Mouse (Mus musculus) liver, embryonic 13.5 days (tissue): ENCODE measurements around the gene Pde4c. TPM values are rescaled to one million over a fixed set of nuclear protein-coding genes. Genes with fewer than 3 reads are reported as not detected.

ENCODE experiments used
- ATAC-seq: fragments of 200-750 bp; cut with Nextera tagmentation; 2 replicates; pipeline ENCODE4 v1.8.0; 2017; ENCODE audit warnings: low read depth, mild to moderate bottlenecking, moderate number of reproducible peaks, moderate library complexity
- DNase-seq: peaks from one replicate; pipeline ENCODE4 v3.0.0; 2022
- H3K27ac ChIP-seq: fragments of 300-500 bp; sonication (generic); 2 replicates; pipeline ENCODE4 v1.5.1; 2015; ENCODE audit warnings: moderate library complexity, mild to moderate bottlenecking, inconsistent platforms
- H3K27me3 ChIP-seq: fragments of 300-500 bp; sonication (generic); 2 replicates; pipeline ENCODE4 v1.6.1; 2015; ENCODE audit warnings: mild to moderate bottlenecking, inconsistent platforms
- H3K36me3 ChIP-seq: fragments of 300-500 bp; sonication (generic); 2 replicates; pipeline ENCODE4 v1.6.1; 2015; ENCODE audit warnings: mild to moderate bottlenecking, inconsistent platforms
- H3K4me1 ChIP-seq: fragments of 300-500 bp; sonication (generic); replicated peaks from 2 replicates; pipeline ENCODE4 v1.6.1; 2015; ENCODE audit warnings: inconsistent platforms
- H3K4me2 ChIP-seq: fragments of 300-500 bp; sonication (generic); 2 replicates; pipeline ENCODE4 v1.6.1; 2015; ENCODE audit warnings: inconsistent platforms, mild to moderate bottlenecking, moderate library complexity
- H3K4me3 ChIP-seq: fragments of 300-500 bp; sonication (generic); replicated peaks from 2 replicates; pipeline ENCODE4 v1.5.1; 2015; ENCODE audit warnings: mild to moderate bottlenecking, inconsistent platforms
- H3K9ac ChIP-seq: fragments of 300-500 bp; sonication (generic); 2 replicates; pipeline ENCODE4 v1.6.1; 2015; ENCODE audit warnings: mild to moderate bottlenecking, inconsistent platforms
- H3K9me3 ChIP-seq: fragments of 300-500 bp; sonication (generic); replicated peaks from 2 replicates; pipeline ENCODE4 v1.6.1; 2016; ENCODE audit warnings: inconsistent platforms
- WGBS: fragments of 180-500 bp; shearing (Covaris S2); methylation state at CpG from one replicate; pipeline ENCODE4 v1.1.7; 2015; ENCODE audit not compliant: insufficient replicate concordance; 5-methylcytosine and 5-hydroxymethylcytosine counted together
- polyA plus RNA-seq: library from polyadenylated mRNA; unstranded; fragments of >200 nt; fragmentation: Nextera tagmentation; extraction: Ambion mirVana; gene quantifications from 2 replicates; pipeline ENCODE4 v1.2.1, GENCODE M21; 2015

The Pde4c gene
- polyA plus RNA-seq, 1 experiment from 2014 or later, result 0.40 TPM

DNA sequence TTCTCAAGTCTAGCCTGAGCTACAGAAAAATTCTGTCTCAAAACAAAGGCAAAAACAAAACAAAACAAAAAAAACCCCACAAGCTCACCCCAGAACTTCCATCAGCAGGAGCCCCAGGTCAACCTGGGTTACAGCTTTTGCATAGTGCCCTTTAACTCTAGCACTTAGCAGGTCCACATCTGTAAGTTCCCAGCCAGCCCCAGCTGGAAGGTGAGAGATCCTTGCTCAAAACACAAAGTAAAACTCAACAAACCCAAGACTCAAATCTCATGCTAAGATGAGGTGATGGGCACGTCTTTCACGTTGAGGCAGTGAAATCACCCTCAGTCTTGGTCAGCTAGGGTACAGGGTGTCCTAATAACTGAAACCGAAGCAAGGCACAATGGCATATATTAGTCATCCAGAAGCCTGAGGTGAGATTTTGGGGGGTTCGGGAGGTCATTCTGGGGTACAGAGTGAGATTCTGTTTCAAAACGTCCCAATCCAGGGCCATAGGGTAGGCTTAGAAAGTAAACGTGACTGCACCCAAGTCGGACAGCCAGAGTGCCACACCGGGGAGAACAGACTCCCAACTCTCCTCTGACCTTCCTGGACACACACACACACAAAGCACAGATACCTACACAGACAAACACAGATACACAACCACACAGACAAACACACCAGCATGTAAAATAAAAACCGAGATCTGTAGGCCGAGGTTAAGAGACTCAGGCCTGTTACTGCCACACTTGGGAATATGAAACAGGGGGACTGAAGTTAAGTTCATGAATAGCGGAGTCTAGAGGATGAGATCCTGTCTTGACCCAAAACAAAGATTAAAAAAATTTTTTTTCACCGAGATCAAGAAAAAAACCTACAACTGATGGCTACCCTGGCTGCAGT is 25.9 kb upstream of the Pde4c start:
- H3K4me1 ChIP-seq, result peaks cover 72% of the 10 kb centered on the region
- 62% methylated on average over 12 of the region's 12 CpGs for WGBS
- H3K27me3 ChIP-seq, result no peaks in the 10 kb centered on the region
- H3K27ac ChIP-seq, result peak overlapping the region; percentile 91
- H3K9ac ChIP-seq, result peak overlapping the region; percentile 79
- H3K4me3 ChIP-seq, result peak overlapping the region; percentile 61
- ATAC-seq (no peak), DNase-seq (no peak)
- H3K9me3 ChIP-seq, result no peaks in the 10 kb centered on the region
- no peaks in the 10 kb centered on the region for H3K36me3 ChIP-seq
- H3K4me2 ChIP-seq, result peak overlapping the region; percentile 72

DNA sequence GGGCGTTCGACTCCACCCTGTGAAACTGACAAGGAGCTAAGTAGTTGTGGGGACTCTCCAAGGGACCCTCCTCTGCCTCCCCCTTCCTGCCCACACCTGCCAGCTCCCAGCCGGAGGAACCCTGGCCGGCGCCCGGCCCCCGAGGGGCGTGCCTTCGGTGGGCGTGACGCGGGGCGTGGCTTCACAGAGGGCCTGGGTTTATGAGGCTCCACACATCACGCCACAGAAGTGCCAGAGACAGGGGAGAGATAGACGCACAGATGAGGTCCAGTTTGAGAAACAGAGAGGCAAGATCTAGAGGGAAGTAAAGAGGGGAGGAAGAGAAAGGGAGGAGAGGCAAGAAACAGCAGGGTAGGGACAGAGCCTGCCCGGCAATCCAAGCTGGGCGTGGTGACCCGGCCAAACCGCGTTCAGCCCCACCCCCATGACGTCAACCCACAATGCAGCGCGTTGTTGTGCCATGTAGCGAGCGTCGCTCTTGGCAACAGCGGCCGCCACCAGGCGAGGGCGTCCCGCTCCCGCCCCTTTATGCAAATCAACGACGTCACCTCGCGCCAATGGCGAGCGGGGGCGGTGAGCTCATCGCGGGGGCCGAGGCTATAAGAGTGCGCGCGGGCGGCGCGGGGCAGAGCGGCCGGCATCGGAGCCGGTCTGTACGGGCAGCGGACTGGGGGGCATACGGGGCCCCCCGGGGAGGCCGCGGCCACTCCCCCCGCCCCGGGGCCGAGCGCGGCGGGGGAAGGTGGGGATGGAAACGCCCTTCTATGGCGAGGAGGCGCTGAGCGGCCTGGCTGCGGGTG is 25.0 kb upstream of the Pde4c start, which contains the start of gene Jund:
Gene Jund, plus strand, starts transcription at position 640 of the 800 bp plus-strand sequence.
- Histone ChIP-seq H3K27me3 (no peaks in the 10 kb centered on the region), H3K4me2 (peak within 1 kb of the TSS; percentile 98), H3K36me3 (no peaks in the 10 kb centered on the region), H3K4me1 (peaks cover 68% of the 10 kb centered on the region), H3K27ac (peak within 1 kb of the TSS; percentile 97), H3K9ac (peak within 1 kb of the TSS; percentile 99), H3K4me3 (peak within 1 kb of the TSS; percentile 93), H3K9me3 (no peaks in the 10 kb centered on the region)
- WGBS, result 1% methylated on average over 58 of the region's 69 CpGs
- ATAC-seq (peak; percentile 83), DNase-seq (peak; percentile 98)

DNA sequence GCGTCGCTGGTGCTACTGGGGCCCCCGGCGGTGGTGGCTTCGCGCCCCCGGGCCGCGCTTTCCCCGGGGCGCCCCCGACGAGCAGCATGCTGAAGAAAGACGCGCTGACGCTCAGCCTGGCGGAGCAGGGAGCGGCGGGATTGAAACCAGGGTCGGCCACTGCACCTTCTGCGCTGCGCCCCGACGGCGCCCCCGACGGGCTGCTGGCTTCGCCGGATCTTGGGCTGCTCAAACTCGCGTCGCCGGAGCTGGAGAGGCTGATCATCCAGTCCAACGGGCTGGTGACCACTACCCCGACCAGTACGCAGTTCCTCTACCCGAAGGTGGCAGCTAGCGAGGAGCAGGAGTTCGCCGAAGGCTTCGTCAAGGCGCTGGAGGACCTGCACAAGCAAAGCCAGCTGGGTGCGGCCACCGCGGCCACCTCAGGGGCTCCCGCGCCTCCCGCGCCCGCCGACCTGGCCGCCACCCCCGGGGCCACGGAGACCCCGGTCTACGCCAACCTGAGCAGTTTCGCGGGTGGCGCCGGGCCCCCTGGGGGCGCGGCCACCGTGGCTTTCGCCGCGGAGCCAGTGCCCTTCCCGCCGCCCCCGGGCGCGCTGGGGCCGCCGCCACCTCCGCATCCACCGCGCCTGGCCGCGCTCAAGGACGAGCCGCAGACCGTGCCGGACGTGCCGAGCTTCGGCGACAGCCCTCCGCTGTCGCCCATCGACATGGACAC is 24.2 kb upstream of the Pde4c start:
- Histone ChIP-seq H3K27me3 (no peaks in the 10 kb centered on the region), H3K4me3 (peak overlapping the region; percentile 93), H3K36me3 (no peaks in the 10 kb centered on the region), H3K9ac (peak overlapping the region; percentile 99), H3K4me1 (peaks cover 61% of the 10 kb centered on the region), H3K4me2 (peak overlapping the region; percentile 98), H3K27ac (peak overlapping the region; percentile 97), H3K9me3 (no peaks in the 10 kb centered on the region)
- ATAC-seq (peak; percentile 13), DNase-seq (peak; percentile 63)
- WGBS, result under 1% methylated on average over 89 of the region's 89 CpGs

DNA sequence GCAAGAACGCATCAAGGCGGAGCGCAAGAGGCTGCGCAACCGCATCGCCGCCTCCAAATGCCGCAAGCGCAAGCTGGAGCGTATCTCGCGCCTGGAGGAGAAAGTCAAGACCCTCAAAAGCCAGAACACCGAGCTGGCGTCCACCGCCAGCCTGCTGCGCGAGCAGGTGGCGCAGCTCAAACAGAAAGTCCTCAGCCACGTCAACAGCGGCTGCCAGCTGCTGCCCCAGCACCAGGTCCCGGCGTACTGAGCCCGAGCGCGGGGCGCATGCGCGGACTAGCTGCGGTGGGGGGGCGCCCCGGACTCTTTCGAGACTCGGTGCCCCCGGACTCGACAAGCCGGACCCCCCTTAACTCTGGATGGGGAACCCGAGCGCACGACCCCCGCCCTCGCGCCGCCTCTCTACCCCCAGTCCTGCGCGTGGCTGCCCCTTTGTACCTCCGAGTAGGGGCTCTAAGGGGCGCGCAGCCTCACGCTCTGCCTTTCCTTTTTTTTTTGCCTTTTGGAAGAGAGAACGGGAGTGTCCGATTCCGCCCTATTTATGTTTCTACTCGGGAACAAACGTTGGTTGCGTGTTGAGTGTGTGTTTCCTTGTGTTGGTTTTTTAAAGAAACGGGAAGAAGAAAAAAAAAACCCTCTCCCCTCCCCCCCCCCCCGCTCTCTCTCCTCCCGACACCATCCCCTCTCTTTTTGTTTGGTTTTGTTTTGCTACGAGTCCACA is 23.5 kb upstream of the Pde4c start:
- DNase-seq, result peak; percentile 70
- 2% methylated on average over 59 of the region's 59 CpGs for WGBS
- peaks cover 56% of the 10 kb centered on the region for H3K4me1 ChIP-seq

DNA sequence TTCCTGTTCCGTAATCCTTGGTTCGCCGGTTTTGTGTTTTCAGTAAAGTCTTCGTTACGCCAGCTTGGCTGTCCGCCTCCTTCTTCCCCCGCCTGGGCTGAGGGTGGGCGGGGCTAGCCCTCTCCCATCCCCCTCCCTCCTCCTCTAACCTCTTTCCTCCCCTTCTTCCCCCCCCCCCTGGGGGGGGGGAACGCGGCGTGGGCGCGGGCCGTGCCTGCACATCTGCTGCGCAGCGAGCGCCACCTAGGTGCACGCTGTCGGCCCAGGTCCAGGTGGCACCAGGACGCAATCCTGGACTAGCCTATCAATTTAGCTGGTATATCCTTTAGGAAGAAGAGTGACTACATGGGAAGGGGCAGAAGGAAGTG is 23.0 kb upstream of the Pde4c start:
- peak overlapping the region; percentile 99 for H3K9ac ChIP-seq
- ATAC-seq, result peak; percentile 7; the same call in 1 of the 2 replicates
- no peaks in the 10 kb centered on the region for H3K9me3 ChIP-seq
- H3K4me2 ChIP-seq, result peak overlapping the region; percentile 98
- H3K4me1 ChIP-seq, result peaks cover 50% of the 10 kb centered on the region
- H3K27me3 ChIP-seq, result no peaks in the 10 kb centered on the region
- DNase-seq, result peak; percentile 80
- no peaks in the 10 kb centered on the region for H3K36me3 ChIP-seq
- under 1% methylated on average over 20 of the region's 20 CpGs for WGBS
- H3K27ac ChIP-seq, result peak overlapping the region; percentile 97
- H3K4me3 ChIP-seq, result peak overlapping the region; percentile 93

More for the DNA sequence above, 23.5 kb upstream of the Pde4c start:
- Histone ChIP-seq H3K4me2 (peak overlapping the region; percentile 98), H3K4me3 (peak overlapping the region; percentile 93), H3K27ac (peak overlapping the region; percentile 97), H3K9ac (peak overlapping the region; percentile 99), H3K36me3 (no peaks in the 10 kb centered on the region), H3K27me3 (no peaks in the 10 kb centered on the region), H3K9me3 (no peaks in the 10 kb centered on the region)
- ATAC-seq, result no peak

DNA sequence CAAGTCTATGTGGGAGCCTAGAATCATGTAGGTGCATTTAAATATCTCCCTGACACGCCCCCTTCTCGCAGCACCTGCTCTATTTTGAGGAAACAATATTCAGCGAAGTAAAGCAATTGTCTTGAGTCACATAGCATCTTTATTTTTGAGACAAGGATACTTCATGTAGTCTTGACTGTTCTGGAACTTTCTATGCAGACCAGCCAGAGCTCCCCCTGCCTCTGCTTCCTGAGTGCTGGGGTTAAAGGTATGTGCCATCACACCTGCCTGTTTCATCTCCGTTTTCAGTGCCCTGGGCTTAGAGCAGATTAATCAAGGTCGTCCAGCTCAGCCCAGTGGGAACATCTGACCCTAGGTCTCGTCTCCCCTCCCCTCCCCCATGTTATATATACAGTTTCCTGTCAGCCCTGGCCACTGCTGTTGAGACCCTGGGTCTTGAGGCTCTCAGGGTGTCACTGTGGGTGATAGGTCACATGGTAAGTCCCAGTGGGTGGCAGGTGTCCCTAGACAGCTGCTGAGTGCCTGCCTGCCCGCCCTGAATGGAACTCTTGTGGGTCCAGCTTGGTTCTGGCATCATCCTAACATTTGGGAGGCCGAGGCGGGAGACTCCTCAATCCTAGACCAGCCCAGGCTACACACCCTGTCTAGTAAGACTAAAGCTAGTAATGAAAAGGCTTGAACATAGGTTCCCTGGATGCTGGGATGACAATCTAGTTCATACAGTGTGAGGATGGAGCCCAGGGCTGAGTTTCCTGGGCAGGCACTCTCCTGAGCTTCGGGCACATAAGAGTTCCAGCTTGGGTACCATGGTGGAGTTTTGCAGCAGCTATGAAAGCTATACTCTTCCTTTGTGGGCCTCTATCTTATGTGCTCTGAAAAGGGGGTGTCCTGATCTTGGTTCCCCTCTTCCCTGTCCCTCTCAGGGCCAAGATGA is 22.2 kb upstream of the Pde4c start:
- peaks cover 42% of the 10 kb centered on the region for H3K4me1 ChIP-seq
- H3K36me3 ChIP-seq, result no peaks in the 10 kb centered on the region
- 55% methylated on average over 10 of the region's 10 CpGs for WGBS
- H3K27ac ChIP-seq, result peak overlapping the region; percentile 97; the same call in 1 of the 2 replicates
- no peaks in the 10 kb centered on the region for H3K9me3 ChIP-seq
- no peak for DNase-seq
- no peak for ATAC-seq
- H3K4me3 ChIP-seq, result peak overlapping the region; percentile 93
- H3K27me3 ChIP-seq, result no peaks in the 10 kb centered on the region
- H3K4me2 ChIP-seq, result peak overlapping the region; percentile 98
- H3K9ac ChIP-seq, result peak overlapping the region; percentile 99

DNA sequence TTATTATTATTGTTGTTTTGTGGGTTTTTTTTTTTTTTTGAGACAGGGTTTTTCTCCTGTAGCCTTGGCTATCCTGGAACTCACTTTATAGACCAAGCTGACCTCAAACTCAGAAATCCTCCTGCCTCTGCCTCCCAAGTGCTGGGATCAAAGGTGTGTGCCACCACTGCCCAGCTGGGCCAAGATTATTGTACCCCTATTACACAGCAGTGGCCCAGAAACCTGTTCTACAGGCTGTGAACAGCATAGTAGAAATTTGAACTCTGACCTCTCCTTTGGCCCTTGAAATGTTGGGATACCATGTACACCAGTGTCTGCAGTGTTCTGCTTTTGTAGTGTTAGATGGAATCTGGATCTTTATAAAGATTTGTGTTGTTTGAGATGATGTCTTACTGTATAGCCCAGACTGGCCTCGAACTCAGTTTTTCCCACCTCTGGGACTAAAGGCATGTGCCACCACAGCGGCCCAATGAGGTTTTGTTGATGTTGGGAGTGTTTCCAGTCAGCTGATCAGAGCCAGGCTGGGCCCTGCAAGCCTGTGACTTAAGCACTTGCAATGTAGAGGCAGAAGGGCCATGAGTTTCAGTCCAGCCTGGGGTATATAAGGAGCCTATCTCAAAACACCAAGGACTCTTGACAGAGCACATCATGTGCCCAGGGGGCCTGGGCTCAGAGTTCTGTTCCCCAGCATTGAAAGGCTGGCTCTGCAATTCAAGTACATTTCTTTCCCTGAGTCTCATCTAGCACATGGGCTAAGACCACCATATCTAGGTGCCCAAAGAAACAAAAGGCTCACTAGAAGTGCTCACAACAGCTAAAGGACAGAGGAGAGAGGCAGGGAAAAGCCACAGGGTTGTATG is 21.3 kb upstream of the Pde4c start:
- Histone ChIP-seq H3K36me3 (no peaks in the 10 kb centered on the region), H3K9me3 (no peaks in the 10 kb centered on the region), H3K27me3 (no peaks in the 10 kb centered on the region), H3K4me1 (peaks cover 35% of the 10 kb centered on the region), H3K4me2 (no peak overlapping the region), H3K4me3 (no peak overlapping the region), H3K9ac (no peak overlapping the region), H3K27ac (peak overlapping the region; percentile 30; the same call in 1 of the 2 replicates)
- no peak for ATAC-seq
- WGBS, result 79% methylated on average over 2 of the region's 2 CpGs
- no peak for DNase-seq

DNA sequence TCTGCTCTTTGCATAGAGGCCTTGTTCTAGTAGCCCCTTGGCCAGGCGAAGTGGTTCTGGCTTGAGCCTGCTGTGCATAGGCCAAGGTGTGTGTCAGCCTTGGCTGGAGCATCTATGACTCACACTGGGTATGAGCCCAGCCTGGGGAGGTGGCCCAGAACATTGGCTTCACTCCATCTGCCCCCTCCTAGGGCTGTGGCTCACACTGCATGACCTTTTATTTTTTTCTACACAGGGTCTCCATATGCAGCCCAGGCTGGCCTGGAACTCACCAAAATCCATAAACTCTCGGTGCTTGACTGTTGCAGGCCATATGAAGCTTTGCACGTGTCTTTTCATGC is 20.7 kb upstream of the Pde4c start:
- no peaks in the 10 kb centered on the region for H3K27me3 ChIP-seq
- H3K36me3 ChIP-seq, result no peaks in the 10 kb centered on the region
- 66% methylated on average over 3 of the region's 3 CpGs for WGBS
- no peak overlapping the region for H3K4me3 ChIP-seq
- DNase-seq, result no peak
- ATAC-seq, result no peak
- peaks cover 29% of the 10 kb centered on the region for H3K4me1 ChIP-seq
- H3K4me2 ChIP-seq, result no peak overlapping the region
- no peaks in the 10 kb centered on the region for H3K9me3 ChIP-seq
- no peak overlapping the region for H3K9ac ChIP-seq
- no peak overlapping the region for H3K27ac ChIP-seq

DNA sequence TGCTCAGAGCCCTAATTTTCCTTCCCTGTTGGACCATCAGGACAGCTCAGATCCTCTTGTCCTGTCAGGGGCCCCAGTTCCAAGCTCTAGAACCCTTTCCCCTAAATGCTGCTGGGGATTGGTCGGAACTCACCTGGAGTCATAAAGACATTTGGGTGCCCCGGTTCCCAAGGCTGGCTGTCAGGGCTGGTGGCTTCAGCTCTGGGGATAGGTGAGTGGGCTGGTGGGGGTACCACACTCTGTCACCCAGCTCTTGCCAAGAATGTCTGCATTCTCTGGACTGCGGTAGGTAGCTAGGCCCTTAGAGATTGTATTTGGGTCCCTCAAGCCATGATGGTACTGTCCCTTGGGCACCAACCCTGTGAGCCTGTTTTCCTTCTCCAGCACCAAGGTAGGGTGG is 20.2 kb upstream of the Pde4c start, which contains the start of gene Iqcn:
Gene Iqcn, plus strand, starts transcription at position 171 of the 400 bp plus-strand sequence.
- Histone ChIP-seq H3K27ac (peak within 1 kb of the TSS; percentile 30; the same call in 1 of the 2 replicates), H3K9me3 (no peaks in the 10 kb centered on the region), H3K4me3 (no peak within 1 kb of the TSS), H3K27me3 (no peaks in the 10 kb centered on the region), H3K9ac (no peak within 1 kb of the TSS), H3K4me1 (peaks cover 24% of the 10 kb centered on the region), H3K36me3 (no peaks in the 10 kb centered on the region), H3K4me2 (no peak within 1 kb of the TSS)
- ATAC-seq (no peak), DNase-seq (no peak)
- WGBS, result 82% methylated on average over 3 of the region's 3 CpGs
